Mouse (Mus musculus) embryonic facial prominence, embryonic 14.5 days (tissue): ENCODE data around the gene Myom1. TPM values are rescaled to one million over a fixed set of nuclear protein-coding genes. Genes with fewer than 3 reads are reported as not detected.

Source experiments
- ATAC-seq: fragments of 200-750 bp; cut with Nextera tagmentation; 2 replicates; pipeline ENCODE4 v1.8.0; 2017; ENCODE audit warnings: low read depth, moderate number of reproducible peaks, moderate TSS enrichment
- DNase-seq: peaks from one replicate; pipeline ENCODE4 v3.0.0-alpha.2; 2015; ENCODE audit warnings: low spot score
- H3K27ac ChIP-seq: fragments of 300-500 bp; sonication (generic); replicated peaks from 2 replicates; pipeline ENCODE4 v1.5.1; 2014; ENCODE audit warnings: low read depth, mild to moderate bottlenecking, low read length, moderate library complexity
- H3K27me3 ChIP-seq: fragments of 300-500 bp; sonication (generic); replicated peaks from 2 replicates; pipeline ENCODE4 v1.6.1; 2014; ENCODE audit warnings: low read length; ENCODE audit not compliant: control insufficient read depth, insufficient read depth
- H3K36me3 ChIP-seq: fragments of 300-500 bp; sonication (generic); 2 replicates; pipeline ENCODE4 v1.6.1; 2014; ENCODE audit warnings: low read length, mixed read lengths; ENCODE audit not compliant: control insufficient read depth, insufficient read depth
- H3K4me1 ChIP-seq: fragments of 300-500 bp; sonication (generic); 2 replicates; pipeline ENCODE4 v1.6.1; 2014; ENCODE audit warnings: antibody characterized with exemption, low read length; ENCODE audit not compliant: control insufficient read depth, insufficient read depth
- H3K4me2 ChIP-seq: fragments of 300-500 bp; sonication (generic); 2 replicates; pipeline ENCODE4 v1.6.1; 2014; ENCODE audit warnings: low read depth, mild to moderate bottlenecking, low read length, moderate library complexity, mixed read lengths
- H3K4me3 ChIP-seq: fragments of 300-500 bp; sonication (generic); 2 replicates; pipeline ENCODE4 v1.5.1; 2014; ENCODE audit warnings: low read depth, mild to moderate bottlenecking, low read length
- H3K9ac ChIP-seq: fragments of 300-500 bp; sonication (generic); 2 replicates; pipeline ENCODE4 v1.6.1; 2014; ENCODE audit warnings: low read depth, mild to moderate bottlenecking, low read length, moderate library complexity, mixed read lengths
- H3K9me3 ChIP-seq: fragments of 300-500 bp; sonication (generic); 2 replicates; pipeline ENCODE4 v1.6.1; 2016; ENCODE audit warnings: low read length; ENCODE audit not compliant: control insufficient read depth
- WGBS: fragments of 180-500 bp; shearing (Covaris S2); extraction: QIAGEN DNeasy Blood & Tissue Kit; methylation state at CpG from one replicate; pipeline ENCODE4 v1.1.7; 2014; 5-methylcytosine and 5-hydroxymethylcytosine counted together
- polyA plus RNA-seq: library from polyadenylated mRNA; unstranded; fragments of >200 nt; fragmentation: Nextera tagmentation; extraction: Ambion mirVana; gene quantifications from 2 replicates; pipeline ENCODE4 v1.2.1, GENCODE M21; 2014

Myom1 gene
- polyA plus RNA-seq, 1 experiment from 2014 or later = 61.5 TPM

DNA sequence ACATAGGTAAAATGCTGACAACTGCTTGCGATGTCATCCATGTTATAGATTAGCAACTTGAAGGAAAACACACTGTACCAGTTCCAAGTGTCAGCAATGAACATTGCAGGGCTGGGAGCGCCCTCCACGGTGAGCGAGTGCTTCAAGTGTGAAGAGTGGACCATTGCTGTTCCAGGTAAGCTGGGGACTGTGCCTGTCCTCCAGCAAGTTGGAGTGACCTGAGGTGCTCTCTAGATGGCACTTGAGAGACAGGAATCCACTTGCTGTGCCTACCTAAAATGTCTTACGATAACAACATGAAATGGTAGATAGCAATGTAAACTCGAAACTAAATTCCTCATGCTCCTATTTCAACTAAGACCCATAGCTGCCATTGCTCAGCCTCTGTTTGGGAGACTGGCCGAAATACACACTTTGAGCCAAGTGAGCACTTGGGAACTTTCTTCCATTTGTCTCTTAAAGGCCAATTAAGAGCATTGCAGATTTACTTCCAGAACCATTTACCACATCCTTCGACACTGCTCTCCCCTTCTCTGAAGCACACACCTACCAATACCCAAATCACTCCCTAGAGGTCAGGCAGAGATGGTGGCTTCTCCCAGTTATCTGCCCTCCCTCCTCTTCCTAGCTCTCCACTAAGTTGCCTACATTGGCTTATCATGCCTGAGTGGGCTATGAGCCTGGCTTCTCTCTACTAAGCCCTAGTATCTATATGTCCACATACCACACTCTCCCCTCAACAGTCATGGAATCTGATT, 85.1 kb downstream of the Myom1 start:
- ATAC-seq (no peak), DNase-seq (no peak)
- 87% methylated on average over 8 of the region's 8 CpGs for WGBS
- no peak overlapping the region for H3K9ac ChIP-seq
- no peak overlapping the region for H3K4me2 ChIP-seq
- H3K27ac ChIP-seq = no peak overlapping the region
- no peaks in the 10 kb centered on the region for H3K9me3 ChIP-seq
- no peaks in the 10 kb centered on the region for H3K4me1 ChIP-seq
- H3K27me3 ChIP-seq = no peaks in the 10 kb centered on the region
- H3K4me3 ChIP-seq = no peak overlapping the region
- H3K36me3 ChIP-seq = no peaks in the 10 kb centered on the region

DNA sequence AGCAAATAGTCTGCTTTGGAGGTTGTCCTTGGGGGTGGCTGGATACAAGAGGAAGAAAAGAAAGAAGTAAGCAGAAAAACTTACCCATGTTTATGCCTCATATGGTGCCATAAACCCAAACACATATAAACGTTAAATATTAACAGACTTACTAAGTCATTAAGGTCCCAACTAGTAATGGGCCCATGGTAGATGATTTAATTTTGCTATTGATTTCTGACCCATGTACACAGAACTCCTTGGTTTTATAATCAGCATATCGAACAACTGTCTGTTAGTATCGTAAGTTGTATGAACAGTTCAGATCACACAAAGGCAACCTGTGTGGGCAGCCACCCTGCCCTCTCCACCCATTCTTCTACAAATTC, 85.7 kb downstream of the Myom1 start:
- no peaks in the 10 kb centered on the region for H3K27me3 ChIP-seq
- DNase-seq = no peak
- no peaks in the 10 kb centered on the region for H3K36me3 ChIP-seq
- H3K9ac ChIP-seq = no peak overlapping the region
- H3K4me2 ChIP-seq = no peak overlapping the region
- no peak overlapping the region for H3K27ac ChIP-seq
- no peaks in the 10 kb centered on the region for H3K4me1 ChIP-seq
- WGBS = 95% methylated on average over 3 of the region's 3 CpGs
- no peaks in the 10 kb centered on the region for H3K9me3 ChIP-seq
- H3K4me3 ChIP-seq = no peak overlapping the region
- no peak for ATAC-seq

GRCm38 (mm10) chr17:71088991-71089434, 86.6 kb downstream of the Myom1 start:
- Histone ChIP-seq H3K9me3 (no peaks in the 10 kb centered on the region), H3K9ac (no peak overlapping the region), H3K4me1 (no peaks in the 10 kb centered on the region), H3K4me3 (no peak overlapping the region), H3K4me2 (no peak overlapping the region), H3K36me3 (no peaks in the 10 kb centered on the region), H3K27ac (no peak overlapping the region), H3K27me3 (no peaks in the 10 kb centered on the region)
- 75% methylated on average over 9 of the region's 9 CpGs for WGBS
- DNase-seq (no peak), ATAC-seq (no peak)

GRCm38 (mm10) chr17:71089781-71090480, 87.5 kb downstream of the Myom1 start:
- Histone ChIP-seq H3K27me3 (no peaks in the 10 kb centered on the region), H3K4me1 (no peaks in the 10 kb centered on the region), H3K4me3 (no peak overlapping the region), H3K9me3 (no peaks in the 10 kb centered on the region), H3K27ac (no peak overlapping the region), H3K4me2 (no peak overlapping the region), H3K9ac (no peak overlapping the region), H3K36me3 (no peaks in the 10 kb centered on the region)
- WGBS = 80% methylated on average over 11 of the region's 11 CpGs
- no peak for DNase-seq
- ATAC-seq = no peak

DNA sequence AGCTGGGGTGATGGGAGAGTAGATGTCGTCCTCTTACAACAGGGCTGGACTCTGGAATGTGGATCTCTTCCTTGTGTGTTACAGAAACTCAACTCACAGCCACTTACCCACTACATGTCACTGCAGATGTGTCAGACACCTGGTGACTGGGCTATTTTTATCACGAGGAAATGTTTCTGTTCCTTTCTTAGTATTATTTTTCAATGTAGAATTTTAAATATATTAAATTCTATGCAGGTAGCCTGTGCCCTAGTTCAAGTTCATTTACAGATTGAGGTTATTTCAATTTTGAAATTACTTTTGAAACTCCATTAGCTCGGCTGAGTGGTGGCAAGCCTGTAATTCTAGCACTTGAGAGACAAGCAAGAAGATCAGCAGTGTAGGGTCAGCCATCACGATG, 88.6 kb downstream of the Myom1 start:
- WGBS = 63% methylated on average over 4 of the region's 4 CpGs
- Histone ChIP-seq H3K36me3 (no peaks in the 10 kb centered on the region), H3K9me3 (no peaks in the 10 kb centered on the region), H3K4me3 (no peak overlapping the region), H3K27me3 (no peaks in the 10 kb centered on the region), H3K4me1 (no peaks in the 10 kb centered on the region), H3K9ac (no peak overlapping the region), H3K4me2 (no peak overlapping the region), H3K27ac (no peak overlapping the region)
- ATAC-seq (no peak), DNase-seq (no peak)

DNA sequence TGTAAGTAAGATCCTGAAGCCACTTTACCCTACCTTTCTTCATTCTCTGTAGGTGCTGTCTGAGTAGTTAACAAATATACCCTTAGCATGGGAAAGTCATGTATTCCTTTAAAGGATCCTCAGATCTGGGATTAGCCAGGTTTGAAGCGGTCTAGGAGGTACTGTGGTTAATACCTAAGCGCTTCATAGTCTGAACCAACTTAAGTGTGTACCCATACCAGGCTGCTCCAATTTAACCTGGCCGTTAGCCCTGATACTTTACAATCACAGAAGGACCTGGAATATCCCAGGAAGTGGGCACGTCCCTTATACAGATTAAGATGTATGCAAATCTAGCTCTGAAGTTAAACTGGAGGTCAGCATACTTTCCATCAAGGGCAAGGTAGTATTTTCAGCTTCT, 89.9 kb downstream of the Myom1 start:
- no peaks in the 10 kb centered on the region for H3K9me3 ChIP-seq
- H3K36me3 ChIP-seq = no peaks in the 10 kb centered on the region
- H3K9ac ChIP-seq = no peak overlapping the region
- no peak overlapping the region for H3K4me2 ChIP-seq
- 90% methylated on average over 4 of the region's 4 CpGs for WGBS
- H3K27me3 ChIP-seq = no peaks in the 10 kb centered on the region
- no peak overlapping the region for H3K27ac ChIP-seq
- DNase-seq (no peak), ATAC-seq (no peak)
- no peak overlapping the region for H3K4me3 ChIP-seq
- peaks cover 4% of the 10 kb centered on the region; the same call in 1 of the 2 replicates for H3K4me1 ChIP-seq

DNA sequence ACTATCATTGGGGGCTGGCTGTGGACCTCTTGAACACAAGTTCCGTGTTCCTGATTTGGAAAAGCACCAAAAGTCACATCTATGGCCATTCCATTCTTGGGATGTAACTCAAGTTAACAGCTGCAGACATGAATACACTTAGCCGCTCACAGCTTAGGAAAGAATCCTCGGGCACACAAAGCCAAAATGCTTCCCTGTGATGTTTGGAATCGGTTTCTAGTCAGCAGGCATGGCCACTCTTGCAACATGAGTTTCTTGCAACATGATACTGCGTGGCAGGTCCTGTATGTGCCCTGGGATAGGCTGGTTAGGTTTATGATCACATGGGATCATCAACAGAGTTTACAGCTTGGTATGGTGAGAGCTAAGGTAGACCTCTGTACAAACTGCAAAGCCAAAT, 91.4 kb downstream of the Myom1 start:
- Histone ChIP-seq H3K36me3 (no peaks in the 10 kb centered on the region), H3K4me3 (no peak overlapping the region), H3K4me1 (peaks cover 5% of the 10 kb centered on the region; the same call in 1 of the 2 replicates), H3K4me2 (no peak overlapping the region), H3K9me3 (no peaks in the 10 kb centered on the region), H3K27ac (no peak overlapping the region), H3K27me3 (no peaks in the 10 kb centered on the region), H3K9ac (no peak overlapping the region)
- 49% methylated on average over 5 of the region's 5 CpGs for WGBS
- ATAC-seq = peak; percentile 88
- peak; percentile 85 for DNase-seq

- WGBS = 44% methylated on average over 3 of the region's 3 CpGs
- no peak overlapping the region for H3K4me2 ChIP-seq
- H3K27me3 ChIP-seq = no peaks in the 10 kb centered on the region
- no peak overlapping the region for H3K9ac ChIP-seq
- DNase-seq (peak; percentile 36), ATAC-seq (no peak)
- no peak overlapping the region for H3K4me3 ChIP-seq
- H3K27ac ChIP-seq = no peak overlapping the region
- no peaks in the 10 kb centered on the region for H3K36me3 ChIP-seq
- no peaks in the 10 kb centered on the region for H3K9me3 ChIP-seq
- peaks cover 5% of the 10 kb centered on the region; the same call in 1 of the 2 replicates for H3K4me1 ChIP-seq
These were observed 92.0 kb downstream of the Myom1 start for GRCm38 (mm10) chr17:71094438-71094837.
